ENCODE assay signal across 9 mouse cellular contexts in the genomic region with DNA sequence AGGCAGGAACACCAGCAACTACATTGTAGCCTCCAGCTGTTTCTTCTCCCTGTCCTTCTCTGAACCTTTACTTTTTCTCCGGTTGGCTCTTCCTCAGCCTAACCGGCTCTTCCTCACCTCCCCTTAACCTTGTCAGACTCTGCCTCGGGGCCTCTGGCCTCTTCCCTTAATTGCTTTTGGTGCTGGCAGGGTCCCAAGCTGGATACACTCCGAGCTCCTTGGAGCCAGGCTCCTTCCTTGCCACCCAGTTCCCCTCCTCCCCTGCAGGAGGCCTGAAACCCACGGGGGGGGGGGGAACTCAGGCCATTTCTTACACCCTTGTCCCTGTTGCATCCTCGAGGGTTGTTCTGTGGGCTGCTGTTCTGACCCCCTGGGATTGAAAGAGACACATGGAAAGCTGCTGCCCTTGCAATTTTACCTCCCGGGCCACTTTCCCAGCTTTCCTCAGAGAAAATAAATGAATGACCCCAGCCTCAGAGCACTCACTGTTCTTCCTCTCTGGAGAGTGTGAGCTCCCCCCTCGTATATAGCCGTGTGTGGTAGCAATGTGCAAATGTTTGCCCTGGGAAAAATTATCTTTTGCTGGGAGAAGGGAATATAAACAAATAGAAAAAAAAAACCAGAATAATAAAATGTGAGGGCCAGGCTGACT. TPM values are rescaled to one million over a fixed set of nuclear protein-coding genes. Genes with fewer than 3 reads are reported as not detected.
DNase-seq lines count a peak whose midpoint lies in the region; ATAC-seq lines count a peak whose summit lies in the region.
"Had no signal": no experiment of that assay in that cellular context is flagged by ENCODE, and none has a peak within 500 bp of the region (broad histone marks: within the 10 kb centered on the region; RNA-seq: fewer than 3 reads in every experiment).

No protein-coding gene starts in this region.

- no peak overlapping the region for H3K27ac ChIP-seq in liver, embryonic 11.5 days (ENCODE audit: low read depth, low read length)
- H3K27ac ChIP-seq in neural tube, embryonic 13.5 days (replicated peaks), result peak overlapping the region; percentile 98

- no peak overlapping the region for H3K9ac ChIP-seq in liver, embryonic 11.5 days (ENCODE audit: low read depth, low read length)
- peak overlapping the region; percentile 97 for H3K9ac ChIP-seq in neural tube, embryonic 13.5 days

- H3K4me1 ChIP-seq in liver, embryonic 11.5 days (replicated peaks; ENCODE audit: control insufficient read depth, insufficient read depth, low read length), result no peaks in the 10 kb centered on the region; the same call in 1 of the 2 replicates
- peaks cover 75% of the 10 kb centered on the region for H3K4me1 ChIP-seq in neural tube, embryonic 13.5 days (replicated peaks)

- no peaks in the 10 kb centered on the region for H3K36me3 ChIP-seq in liver, embryonic 11.5 days (ENCODE audit: control insufficient read depth, insufficient read depth, low read length)
- no peaks in the 10 kb centered on the region for H3K36me3 ChIP-seq in neural tube, embryonic 13.5 days

- no peak for ATAC-seq in liver, embryonic 11.5 days (replicated peaks; ENCODE audit: low FRiP score)
- no peak for ATAC-seq in neural tube, embryonic 13.5 days (ENCODE audit: low read depth)

- 7% methylated on average over 9 of the region's 9 CpGs for WGBS in liver, embryonic 11.5 days
- WGBS in neural tube, embryonic 13.5 days, result 3% methylated on average over 9 of the region's 9 CpGs

- H3K4me3 ChIP-seq in liver, embryonic 11.5 days (ENCODE audit: low read depth, low read length), result no peak overlapping the region; the same call in 1 of the 2 replicates
- H3K4me3 ChIP-seq in neural tube, embryonic 13.5 days, result peak overlapping the region; percentile 70

- peaks cover 89% of the 10 kb centered on the region for H3K27me3 ChIP-seq in liver, embryonic 11.5 days (replicated peaks; ENCODE audit: control insufficient read depth, insufficient read depth, low read length)
- H3K27me3 ChIP-seq in neural tube, embryonic 13.5 days, result peaks cover 15% of the 10 kb centered on the region; the same call in 1 of the 2 replicates

- H3K9me3 ChIP-seq in liver, embryonic 11.5 days (ENCODE audit: control insufficient read depth, low read length), result no peaks in the 10 kb centered on the region
- no peaks in the 10 kb centered on the region for H3K9me3 ChIP-seq in neural tube, embryonic 13.5 days

- peak overlapping the region; percentile 8; the same call in 1 of the 2 replicates for H3K4me2 ChIP-seq in liver, embryonic 11.5 days
- H3K4me2 ChIP-seq in neural tube, embryonic 13.5 days, result peak overlapping the region; percentile 89

- no peak for DNase-seq in liver, embryonic 11.5 days (ENCODE audit: low spot score)
- DNase-seq in liver, result no peak
- peak; percentile 16 for DNase-seq in fat pad, adult 2 months (ENCODE audit: extremely low read depth, low read depth, low spot score)
- DNase-seq in kidney, adult 9 months, result peak; percentile 54
- DNase-seq in frontal cortex, postnatal 36 days (ENCODE audit: low spot score in 2 of 2), result no peak
- DNase-seq in urinary bladder, adult 18-20 months (ENCODE audit: low spot score in 2 of 2), result no peak
- DNase-seq in spleen, postnatal 4 days (ENCODE audit: low spot score in 2 of 2), result no peak
- DNase-seq: cerebellum, adult 8-10 months had no signal

RNA-seq across cellular contexts. Expression of a gene that starts 1.2 kb away (rescaled TPM):
- 0.97 and 1.3 TPM in 2 replicates for polyA plus RNA-seq in liver, embryonic 11.5 days (2014; fragmentation: Nextera tagmentation; extraction: Ambion mirVana)
- polyA plus RNA-seq in neural tube, embryonic 13.5 days (2015; fragmentation: Nextera tagmentation; extraction: Ambion mirVana), result 39.1 and 43.2 TPM in 2 replicates

Comparison
In these comparisons a context has a peak if more than half of its experiments do, and no peak if none do; other contexts are left out.
1. DNase-seq: peak in fat pad, adult 2 months (single experiment) and kidney, adult 9 months (single experiment); none in liver, embryonic 11.5 days (single experiment), liver (single experiment), frontal cortex, postnatal 36 days (0 of 2), urinary bladder, adult 18-20 months (0 of 2) and spleen, postnatal 4 days (0 of 2).
2. RNA of a gene that starts 1.2 kb away (polyA plus RNA-seq): 39.1 to 43.2 TPM in neural tube, embryonic 13.5 days; 0.97 to 1.3 TPM in liver, embryonic 11.5 days; every median in the first group is over 10 times any median in the second.